Comparison of ENCODE assay signal across 18 mouse cellular contexts in the genomic region with DNA sequence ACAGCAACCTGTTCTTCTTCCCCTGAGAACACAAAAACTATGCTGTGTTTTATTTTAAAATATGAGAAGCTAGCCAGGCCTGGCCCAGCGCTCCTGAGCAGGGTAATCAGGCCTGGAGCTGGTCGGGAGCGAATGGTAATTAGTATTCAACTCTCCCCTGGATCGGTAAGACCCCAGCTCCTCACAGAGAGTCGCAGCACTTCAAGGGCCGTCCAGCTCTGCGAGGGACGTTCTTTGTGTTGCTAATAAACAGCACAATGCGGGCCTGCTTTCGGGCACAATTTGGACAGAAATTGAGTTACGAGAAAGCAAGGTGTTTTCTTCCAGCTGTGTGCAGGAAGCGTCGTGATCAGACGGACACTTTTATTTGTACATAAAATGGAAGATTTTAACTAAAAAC.
DNase-seq lines count a peak whose midpoint lies in the region; ATAC-seq and TF ChIP-seq lines count a peak whose summit lies in the region.
"Had no signal": no experiment of that assay in that cellular context is flagged by ENCODE, and none has a peak within 500 bp of the region (broad histone marks: within the 10 kb centered on the region; RNA-seq: fewer than 3 reads in every experiment).

No protein-coding gene starts in this region.

- no peak overlapping the region for H3K27ac ChIP-seq in hindbrain, embryonic 12.5 days
- H3K27ac ChIP-seq in hindbrain, embryonic 16.5 days (ENCODE audit: low read depth, low read length), result no peak overlapping the region
- peak overlapping the region; percentile 86 for H3K27ac ChIP-seq in ES-E14 (ENCODE audit: insufficient read depth, low read depth, low read length, poor library complexity, severe bottlenecking)
- H3K27ac ChIP-seq in forebrain, embryonic 11.5 days (ENCODE audit: low read depth, low read length), result peak overlapping the region; percentile 92
- peak overlapping the region; percentile 84 for H3K27ac ChIP-seq in midbrain, embryonic 13.5 days
- no peak overlapping the region for H3K27ac ChIP-seq in cerebellum, adult 2 months (ENCODE audit: insufficient read depth, low read length)
- no peak overlapping the region for H3K27ac ChIP-seq in intestine, embryonic 15.5 days
- H3K27ac ChIP-seq: embryonic facial prominence, embryonic 12.5 days; heart, embryonic 15.5 days; kidney, embryonic 15.5 days; limb, embryonic 13.5 days; stomach, embryonic 15.5 days had no signal

- no peak overlapping the region for H3K9ac ChIP-seq in hindbrain, embryonic 12.5 days
- no peak overlapping the region for H3K9ac ChIP-seq in hindbrain, embryonic 16.5 days (ENCODE audit: low read depth, low read length)
- no peak overlapping the region for H3K9ac ChIP-seq in ES-E14 (ENCODE audit: insufficient read depth, low read depth, low read length, poor library complexity, severe bottlenecking)
- H3K9ac ChIP-seq in forebrain, embryonic 11.5 days (ENCODE audit: low read length), result peak overlapping the region; percentile 28; the same call in 1 of the 2 replicates
- H3K9ac ChIP-seq in midbrain, embryonic 13.5 days (replicated peaks), result no peak overlapping the region
- no peak overlapping the region for H3K9ac ChIP-seq in intestine, embryonic 15.5 days
- H3K9ac ChIP-seq: embryonic facial prominence, embryonic 12.5 days; heart, embryonic 15.5 days; kidney, embryonic 15.5 days; liver, postnatal 0 days; stomach, embryonic 15.5 days had no signal

- H3K27me3 ChIP-seq in hindbrain, embryonic 12.5 days, result peaks cover 59% of the 10 kb centered on the region
- H3K27me3 ChIP-seq in hindbrain, embryonic 16.5 days (replicated peaks; ENCODE audit: control insufficient read depth, insufficient read depth, low read length), result peaks cover 19% of the 10 kb centered on the region
- no peaks in the 10 kb centered on the region for H3K27me3 ChIP-seq in forebrain, embryonic 11.5 days (ENCODE audit: control insufficient read depth, insufficient read depth, low read length)
- peaks cover 40% of the 10 kb centered on the region for H3K27me3 ChIP-seq in midbrain, embryonic 13.5 days
- peaks cover 2% of the 10 kb centered on the region; the same call in 1 of the 2 replicates for H3K27me3 ChIP-seq in cerebellum, adult 2 months (ENCODE audit: control insufficient read depth, insufficient read depth, low read length)
- H3K27me3 ChIP-seq in intestine, embryonic 15.5 days (replicated peaks), result peaks cover 66% of the 10 kb centered on the region

- H3K9me3 ChIP-seq in hindbrain, embryonic 12.5 days (replicated peaks), result no peaks in the 10 kb centered on the region
- no peaks in the 10 kb centered on the region for H3K9me3 ChIP-seq in hindbrain, embryonic 16.5 days (ENCODE audit: control insufficient read depth, low read length)
- H3K9me3 ChIP-seq in ES-E14 (ENCODE audit: control insufficient read depth, insufficient read depth, low read depth, low read length), result no peaks in the 10 kb centered on the region
- no peaks in the 10 kb centered on the region for H3K9me3 ChIP-seq in forebrain, embryonic 11.5 days (ENCODE audit: control insufficient read depth, low read length)
- no peaks in the 10 kb centered on the region for H3K9me3 ChIP-seq in midbrain, embryonic 13.5 days
- H3K9me3 ChIP-seq in intestine, embryonic 15.5 days, result no peaks in the 10 kb centered on the region
- H3K9me3 ChIP-seq: embryonic facial prominence, embryonic 12.5 days; heart, embryonic 15.5 days; kidney, embryonic 15.5 days; limb, embryonic 13.5 days; stomach, embryonic 15.5 days had no signal

- WGBS in hindbrain, embryonic 12.5 days, result 2% methylated on average over 14 of the region's 14 CpGs
- WGBS in hindbrain, embryonic 16.5 days, result 6% methylated on average over 14 of the region's 14 CpGs
- 2% methylated on average over 14 of the region's 14 CpGs for WGBS in forebrain, embryonic 11.5 days
- 1% methylated on average over 14 of the region's 14 CpGs for WGBS in midbrain, embryonic 13.5 days
- 48% methylated on average over 14 of the region's 14 CpGs for WGBS in cerebellum, adult 2 months
- 5% methylated on average over 14 of the region's 14 CpGs for WGBS in intestine, embryonic 15.5 days

- H3K4me3 ChIP-seq in hindbrain, embryonic 12.5 days, result no peak overlapping the region
- H3K4me3 ChIP-seq in hindbrain, embryonic 16.5 days (ENCODE audit: low read length), result no peak overlapping the region
- H3K4me3 ChIP-seq in ES-E14 (ENCODE audit: insufficient read depth in 1 of 2, low read depth in 1 of 2, low read length in 2 of 2, poor library complexity in 1 of 2, severe bottlenecking in 1 of 2), result 0 out of 4 replicates have a peak overlapping the region, but pooled peaks of 1 of the 2 experiments have one; percentile 26
- no peak overlapping the region for H3K4me3 ChIP-seq in forebrain, embryonic 11.5 days (ENCODE audit: low read depth, low read length)
- no peak overlapping the region for H3K4me3 ChIP-seq in midbrain, embryonic 13.5 days (replicated peaks)
- no peak overlapping the region for H3K4me3 ChIP-seq in cerebellum, adult 2 months (replicated peaks; ENCODE audit: insufficient read depth, low read depth, low read length)
- H3K4me3 ChIP-seq in intestine, embryonic 15.5 days (replicated peaks), result no peak overlapping the region
- H3K4me3 ChIP-seq: embryonic facial prominence, embryonic 12.5 days; kidney, embryonic 15.5 days had no signal

- in situ Hi-C loops in ES-E14 (cut with MboI; ENCODE audit: low sequenced_read_pairs in 2 of 2, unreplicated experiment in 2 of 2), result no loop called here

- peaks cover 31% of the 10 kb centered on the region for H3K4me1 ChIP-seq in hindbrain, embryonic 12.5 days
- peaks cover 14% of the 10 kb centered on the region for H3K4me1 ChIP-seq in hindbrain, embryonic 16.5 days (ENCODE audit: control insufficient read depth, insufficient read depth, low read depth, low read length)
- H3K4me1 ChIP-seq in ES-E14 (ENCODE audit: control insufficient read depth in 2 of 2, insufficient read depth in 2 of 2, low read length in 2 of 2, poor library complexity in 1 of 2), result peaks cover 16 to 37% of the 10 kb centered on the region in 2 experiments
- peaks cover 41% of the 10 kb centered on the region for H3K4me1 ChIP-seq in forebrain, embryonic 11.5 days (replicated peaks; ENCODE audit: control insufficient read depth, insufficient read depth, low read length)
- H3K4me1 ChIP-seq in midbrain, embryonic 13.5 days (replicated peaks), result peaks cover 51% of the 10 kb centered on the region
- no peaks in the 10 kb centered on the region for H3K4me1 ChIP-seq in cerebellum, adult 2 months (ENCODE audit: control insufficient read depth, insufficient read depth, low read length)
- H3K4me1 ChIP-seq in intestine, embryonic 15.5 days (replicated peaks), result peaks cover 8% of the 10 kb centered on the region; the same call in 1 of the 2 replicates

- DNase-seq in ES-E14 (ENCODE audit: low read depth, low spot score), result no peak
- DNase-seq in forebrain, embryonic 11.5 days (ENCODE audit: low spot score), result peak; percentile 81
- no peak for DNase-seq in cerebellum, adult 2 months
- no peak for DNase-seq in retina, postnatal 1 day
- DNase-seq: adrenal gland, postnatal 25 days; cerebellum, adult 9-11 months; liver, postnatal 0 days; spleen, adult 18-20 months; thymus, postnatal 14 days had no signal

- peak; percentile 30; the same call in 1 of the 2 replicates for ATAC-seq in hindbrain, embryonic 12.5 days (ENCODE audit: low FRiP score)
- no peak for ATAC-seq in hindbrain, embryonic 16.5 days
- peak; percentile 70 for ATAC-seq in forebrain, embryonic 11.5 days (replicated peaks; ENCODE audit: low FRiP score)
- peak; percentile 22; the same call in 1 of the 2 replicates for ATAC-seq in midbrain, embryonic 13.5 days
- ATAC-seq in intestine, embryonic 15.5 days, result no peak
- ATAC-seq: liver, postnatal 0 days had no signal

- no peak for TF ChIP-seq POLR2A in cerebellum, adult 2 months (IDR thresholded peaks at IDR 0.05; ENCODE audit: borderline replicate concordance, insufficient read depth, low read length)

- H3K4me2 ChIP-seq in hindbrain, embryonic 12.5 days (replicated peaks), result peak overlapping the region; percentile 17; the same call in 1 of the 2 replicates
- no peak overlapping the region for H3K4me2 ChIP-seq in hindbrain, embryonic 16.5 days (ENCODE audit: low read length)
- no peak overlapping the region for H3K4me2 ChIP-seq in forebrain, embryonic 11.5 days (ENCODE audit: low read depth, low read length, severe bottlenecking)
- peak overlapping the region; percentile 57; the same call in 1 of the 2 replicates for H3K4me2 ChIP-seq in midbrain, embryonic 13.5 days (replicated peaks)
- no peak overlapping the region for H3K4me2 ChIP-seq in intestine, embryonic 15.5 days (replicated peaks)

- TF ChIP-seq CTCF in cerebellum, adult 2 months (IDR thresholded peaks at IDR 0.05; ENCODE audit: borderline replicate concordance, insufficient read depth, low read depth, low read length), result no peak

- no peaks in the 10 kb centered on the region for H3K36me3 ChIP-seq in hindbrain, embryonic 12.5 days
- H3K36me3 ChIP-seq in hindbrain, embryonic 16.5 days (ENCODE audit: control insufficient read depth, insufficient read depth, low read length), result no peaks in the 10 kb centered on the region
- no peaks in the 10 kb centered on the region for H3K36me3 ChIP-seq in ES-E14 (ENCODE audit: control insufficient read depth, insufficient read depth, low read length, poor library complexity, severe bottlenecking)
- no peaks in the 10 kb centered on the region for H3K36me3 ChIP-seq in forebrain, embryonic 11.5 days (ENCODE audit: control insufficient read depth, insufficient read depth, low read length)
- no peaks in the 10 kb centered on the region for H3K36me3 ChIP-seq in midbrain, embryonic 13.5 days
- no peaks in the 10 kb centered on the region for H3K36me3 ChIP-seq in intestine, embryonic 15.5 days
- H3K36me3 ChIP-seq: embryonic facial prominence, embryonic 12.5 days; heart, embryonic 15.5 days; kidney, embryonic 15.5 days; limb, embryonic 13.5 days; stomach, embryonic 15.5 days had no signal

TF ChIP-seq in ES-E14, 5 proteins besides CTCF, POLR2A, EP300 and RAD21:
- no peak for TF ChIP-seq MAFK (IDR thresholded peaks at IDR 0.05; ENCODE audit: insufficient read depth, low read depth, low read length)

Comparison
In these comparisons a context has a peak if more than half of its experiments do, and no peak if none do; other contexts are left out.
1. ATAC-seq: peak in hindbrain, embryonic 12.5 days (single experiment), forebrain, embryonic 11.5 days (single experiment) and midbrain, embryonic 13.5 days (single experiment); none in hindbrain, embryonic 16.5 days (single experiment) and intestine, embryonic 15.5 days (single experiment).
2. H3K4me2 ChIP-seq: peak in hindbrain, embryonic 12.5 days (single experiment) and midbrain, embryonic 13.5 days (single experiment); none in hindbrain, embryonic 16.5 days (single experiment), forebrain, embryonic 11.5 days (single experiment) and intestine, embryonic 15.5 days (single experiment).
3. H3K27ac ChIP-seq: peak in ES-E14 (single experiment), forebrain, embryonic 11.5 days (single experiment) and midbrain, embryonic 13.5 days (single experiment); none in hindbrain, embryonic 12.5 days (single experiment), hindbrain, embryonic 16.5 days (single experiment), cerebellum, adult 2 months (single experiment) and intestine, embryonic 15.5 days (single experiment).